Mouse (Mus musculus) heart, embryonic 15.5 days (tissue): ENCODE results near the gene Rtn1. TPM values are rescaled to one million over a fixed set of nuclear protein-coding genes. Genes with fewer than 3 reads are reported as not detected.

Source experiments
- ATAC-seq: fragments of 200-750 bp; cut with Nextera tagmentation; replicated peaks from 2 replicates; pipeline ENCODE4 v1.8.0; 2017; ENCODE audit warnings: low read depth, moderate TSS enrichment; ENCODE audit not compliant: insufficient number of reproducible peaks, insufficient read depth, low FRiP score
- H3K27ac ChIP-seq: fragments of 300-500 bp; sonication (generic); 2 replicates; pipeline ENCODE4 v1.5.1; 2015; ENCODE audit warnings: mild to moderate bottlenecking, inconsistent platforms
- H3K27me3 ChIP-seq: fragments of 300-500 bp; sonication (generic); 2 replicates; pipeline ENCODE4 v1.6.1; 2015; ENCODE audit warnings: inconsistent platforms
- H3K36me3 ChIP-seq: fragments of 300-500 bp; sonication (generic); 2 replicates; pipeline ENCODE4 v1.6.1; 2015; ENCODE audit warnings: mild to moderate bottlenecking, inconsistent platforms
- H3K4me1 ChIP-seq: fragments of 300-500 bp; sonication (generic); replicated peaks from 2 replicates; pipeline ENCODE4 v1.6.1; 2015; ENCODE audit warnings: inconsistent platforms
- H3K4me2 ChIP-seq: fragments of 300-500 bp; sonication (generic); 2 replicates; pipeline ENCODE4 v1.6.1; 2015; ENCODE audit warnings: inconsistent platforms, mild to moderate bottlenecking, moderate library complexity
- H3K4me3 ChIP-seq: fragments of 300-500 bp; sonication (generic); 2 replicates; pipeline ENCODE4 v1.5.1; 2015; ENCODE audit warnings: mild to moderate bottlenecking, inconsistent platforms
- H3K9ac ChIP-seq: fragments of 300-500 bp; sonication (generic); 2 replicates; pipeline ENCODE4 v1.6.1; 2015; ENCODE audit warnings: mild to moderate bottlenecking, inconsistent platforms
- H3K9me3 ChIP-seq: fragments of 300-500 bp; sonication (generic); replicated peaks from 2 replicates; pipeline ENCODE4 v1.6.1; 2016; ENCODE audit warnings: inconsistent platforms
- WGBS: fragments of 180-500 bp; shearing (Covaris S2); methylation state at CpG from one replicate; pipeline ENCODE4 v1.1.7; 2015; ENCODE audit warnings: mixed read lengths; 5-methylcytosine and 5-hydroxymethylcytosine counted together
- polyA plus RNA-seq: library from polyadenylated mRNA; unstranded; fragments of >200 nt; fragmentation: Nextera tagmentation; extraction: Ambion mirVana; gene quantifications from 2 replicates; pipeline ENCODE4 v1.2.1, GENCODE M21; 2015

Rtn1 gene
- polyA plus RNA-seq, 1 experiment from 2014 or later = 12.8 TPM

DNA sequence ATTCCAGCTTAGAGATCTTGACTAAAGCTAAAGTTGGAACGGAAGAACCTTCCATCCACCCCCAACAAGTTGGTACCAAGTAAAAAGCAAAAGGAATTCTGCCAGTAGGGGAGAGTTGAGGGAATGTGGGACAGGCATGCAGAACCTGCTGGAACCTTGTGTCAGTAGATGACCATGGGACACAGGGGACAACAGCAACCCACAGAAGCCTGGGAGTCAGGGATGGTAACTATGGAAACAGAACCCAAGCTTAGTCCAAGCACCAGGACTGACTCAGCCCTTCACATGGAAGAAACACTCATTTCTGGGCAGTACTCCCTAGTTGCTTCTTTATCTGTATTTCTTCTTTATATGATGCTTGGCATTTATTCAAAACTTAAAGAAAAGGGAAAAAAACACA is 54.6 kb downstream of the Rtn1 start:
- Histone ChIP-seq H3K4me3 (no peak overlapping the region), H3K36me3 (no peaks in the 10 kb centered on the region), H3K4me2 (no peak overlapping the region), H3K27ac (no peak overlapping the region), H3K4me1 (no peaks in the 10 kb centered on the region), H3K9me3 (no peaks in the 10 kb centered on the region), H3K9ac (no peak overlapping the region), H3K27me3 (no peaks in the 10 kb centered on the region)
- 94% methylated on average over 1 of the region's 1 CpGs for WGBS
- no peak for ATAC-seq

DNA sequence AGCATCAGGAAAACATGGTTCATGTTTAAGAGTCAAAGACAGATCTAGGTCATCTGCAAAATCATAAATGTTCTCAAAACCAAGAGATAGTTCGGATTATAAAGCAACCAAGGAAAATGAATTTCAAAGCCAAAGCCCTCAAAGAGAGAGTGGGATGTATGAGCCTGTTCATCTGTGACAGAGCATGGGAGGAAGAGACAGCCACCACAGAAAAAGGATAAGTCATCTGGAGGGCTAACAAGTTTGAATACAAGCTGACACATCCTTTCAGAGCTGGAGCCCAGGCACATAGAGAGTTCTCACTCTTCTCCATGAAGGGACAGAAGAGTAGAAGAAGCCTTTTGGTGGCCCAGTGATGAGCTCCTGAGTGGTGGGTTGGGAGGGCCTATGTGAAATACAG is 55.3 kb downstream of the Rtn1 start:
- Histone ChIP-seq H3K4me3 (no peak overlapping the region), H3K9me3 (no peaks in the 10 kb centered on the region), H3K36me3 (no peaks in the 10 kb centered on the region), H3K4me2 (no peak overlapping the region), H3K9ac (no peak overlapping the region), H3K27me3 (no peaks in the 10 kb centered on the region), H3K27ac (no peak overlapping the region), H3K4me1 (no peaks in the 10 kb centered on the region)
- 86% methylated on average over 1 of the region's 1 CpGs for WGBS
- no peak for ATAC-seq

DNA sequence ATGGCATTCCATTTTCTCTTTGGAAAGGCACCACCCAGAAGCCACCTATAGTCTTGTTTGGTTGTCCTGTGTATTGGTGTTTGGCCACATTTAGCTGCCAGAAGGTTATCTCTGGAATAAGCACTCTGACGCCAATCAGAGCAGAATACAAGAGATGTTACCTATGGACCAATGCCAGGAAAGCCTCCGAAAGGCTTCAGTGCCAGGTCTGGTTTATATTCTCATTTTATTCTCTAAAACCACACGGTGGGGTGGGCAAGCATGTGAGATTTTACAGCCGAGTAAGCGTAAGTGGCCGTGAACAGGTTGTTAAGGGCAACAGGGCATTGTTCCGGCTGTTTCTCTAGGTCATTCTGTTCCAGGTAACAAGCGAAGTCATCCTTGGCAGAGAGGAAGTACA is 60.3 kb downstream of the Rtn1 start:
- WGBS = 63% methylated on average over 8 of the region's 8 CpGs
- no peak overlapping the region for H3K27ac ChIP-seq
- H3K9me3 ChIP-seq = no peaks in the 10 kb centered on the region
- no peaks in the 10 kb centered on the region for H3K27me3 ChIP-seq
- peaks cover 4% of the 10 kb centered on the region for H3K4me1 ChIP-seq
- no peaks in the 10 kb centered on the region for H3K36me3 ChIP-seq
- no peak overlapping the region for H3K9ac ChIP-seq
- H3K4me3 ChIP-seq = no peak overlapping the region
- no peak for ATAC-seq
- H3K4me2 ChIP-seq = no peak overlapping the region

- no peaks in the 10 kb centered on the region for H3K27me3 ChIP-seq
- ATAC-seq = no peak
Observed at GRCm38 (mm10) chr12:72347184-72347583, 61.7 kb downstream of the Rtn1 start.

GRCm38 (mm10) chr12:72343639-72344038 is 65.2 kb downstream of the Rtn1 start:
- ATAC-seq = peak; percentile 58; the same call in 1 of the 2 replicates

More at GRCm38 (mm10) chr12:72347184-72347583, 61.7 kb downstream of the Rtn1 start:
- H3K4me3 ChIP-seq = no peak overlapping the region
- H3K36me3 ChIP-seq = no peaks in the 10 kb centered on the region
- H3K4me2 ChIP-seq = no peak overlapping the region
- 55% methylated on average over 1 of the region's 1 CpGs for WGBS
- peaks cover 5% of the 10 kb centered on the region for H3K4me1 ChIP-seq
- H3K27ac ChIP-seq = no peak overlapping the region
- H3K9ac ChIP-seq = no peak overlapping the region
- no peaks in the 10 kb centered on the region for H3K9me3 ChIP-seq

GRCm38 (mm10) chr12:72336009-72336408 is 72.8 kb downstream of the Rtn1 start:
- Histone ChIP-seq H3K4me1 (no peaks in the 10 kb centered on the region), H3K4me3 (no peak overlapping the region), H3K4me2 (no peak overlapping the region), H3K27me3 (no peaks in the 10 kb centered on the region), H3K9me3 (no peaks in the 10 kb centered on the region), H3K27ac (no peak overlapping the region), H3K36me3 (no peaks in the 10 kb centered on the region), H3K9ac (no peak overlapping the region)
- 84% methylated on average over 13 of the region's 13 CpGs for WGBS
- no peak for ATAC-seq

More at GRCm38 (mm10) chr12:72343639-72344038, 65.2 kb downstream of the Rtn1 start:
- Histone ChIP-seq H3K36me3 (no peaks in the 10 kb centered on the region), H3K4me3 (no peak overlapping the region), H3K4me2 (no peak overlapping the region), H3K27me3 (no peaks in the 10 kb centered on the region), H3K9me3 (no peaks in the 10 kb centered on the region), H3K9ac (no peak overlapping the region), H3K4me1 (peaks cover 5% of the 10 kb centered on the region), H3K27ac (no peak overlapping the region)
- WGBS = 23% methylated on average over 2 of the region's 2 CpGs

- no peaks in the 10 kb centered on the region for H3K36me3 ChIP-seq
- no peak for ATAC-seq
- no peak overlapping the region for H3K9ac ChIP-seq
- no peaks in the 10 kb centered on the region for H3K9me3 ChIP-seq
- WGBS = 69% methylated on average over 5 of the region's 5 CpGs
- H3K4me1 ChIP-seq = no peaks in the 10 kb centered on the region
- no peaks in the 10 kb centered on the region for H3K27me3 ChIP-seq
- no peak overlapping the region for H3K27ac ChIP-seq
- H3K4me2 ChIP-seq = no peak overlapping the region
- H3K4me3 ChIP-seq = no peak overlapping the region
Observed at GRCm38 (mm10) chr12:72332488-72333013, 76.3 kb downstream of the Rtn1 start.

GRCm38 (mm10) chr12:72331912-72332487 is 76.9 kb downstream of the Rtn1 start:
- no peak for ATAC-seq
- Histone ChIP-seq H3K4me2 (no peak overlapping the region), H3K36me3 (no peaks in the 10 kb centered on the region), H3K9me3 (no peaks in the 10 kb centered on the region), H3K27ac (no peak overlapping the region), H3K27me3 (no peaks in the 10 kb centered on the region), H3K4me1 (no peaks in the 10 kb centered on the region), H3K9ac (no peak overlapping the region), H3K4me3 (no peak overlapping the region)
- WGBS = 73% methylated on average over 7 of the region's 7 CpGs

DNA sequence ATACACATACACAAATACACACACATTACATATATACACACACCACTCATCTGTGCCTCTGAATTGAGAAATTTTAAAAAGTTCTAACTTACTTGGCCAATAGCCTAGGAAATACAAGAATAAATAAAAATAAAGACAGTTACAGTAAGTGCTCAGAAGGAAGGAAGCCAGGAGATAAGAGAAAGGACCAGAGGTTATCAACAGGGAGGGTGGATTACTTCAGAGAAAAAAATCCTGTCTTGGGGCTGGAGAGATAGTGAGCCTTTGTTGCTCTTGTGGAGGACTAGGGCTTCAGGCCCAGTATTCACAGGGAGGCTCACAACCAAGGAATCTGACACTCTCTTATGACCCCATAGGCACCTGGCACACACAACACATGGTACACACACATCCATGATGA is 82.8 kb downstream of the Rtn1 start:
- no peak overlapping the region for H3K27ac ChIP-seq
- H3K36me3 ChIP-seq = no peaks in the 10 kb centered on the region
- H3K4me2 ChIP-seq = no peak overlapping the region
- no peaks in the 10 kb centered on the region for H3K4me1 ChIP-seq
- H3K9ac ChIP-seq = no peak overlapping the region
- H3K4me3 ChIP-seq = no peak overlapping the region
- no peak for ATAC-seq
- H3K27me3 ChIP-seq = no peaks in the 10 kb centered on the region
- no peaks in the 10 kb centered on the region for H3K9me3 ChIP-seq

DNA sequence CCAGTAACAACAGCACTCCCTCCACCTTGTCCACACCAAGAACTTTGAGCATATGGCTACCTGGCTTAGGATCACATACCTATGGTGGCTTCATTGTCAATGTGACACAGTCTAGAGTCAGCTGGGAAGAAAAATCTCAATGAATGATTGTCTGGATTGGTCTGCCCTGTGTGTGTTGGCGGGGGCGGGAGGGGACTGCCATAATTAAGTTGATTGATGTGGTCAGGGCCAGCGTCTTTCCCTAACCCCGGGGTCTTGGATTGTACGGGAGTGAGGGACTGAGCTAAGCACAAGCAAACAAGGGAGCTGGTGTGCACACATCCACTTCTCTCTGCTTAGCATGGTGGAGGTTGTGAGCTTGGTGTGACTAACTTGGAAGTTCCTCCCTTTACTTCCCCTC is 83.8 kb downstream of the Rtn1 start:
- Histone ChIP-seq H3K9me3 (no peaks in the 10 kb centered on the region), H3K4me3 (no peak overlapping the region), H3K4me1 (no peaks in the 10 kb centered on the region), H3K4me2 (no peak overlapping the region), H3K27ac (no peak overlapping the region), H3K36me3 (no peaks in the 10 kb centered on the region), H3K9ac (no peak overlapping the region), H3K27me3 (no peaks in the 10 kb centered on the region)
- 52% methylated on average over 5 of the region's 5 CpGs for WGBS
- no peak for ATAC-seq

DNA sequence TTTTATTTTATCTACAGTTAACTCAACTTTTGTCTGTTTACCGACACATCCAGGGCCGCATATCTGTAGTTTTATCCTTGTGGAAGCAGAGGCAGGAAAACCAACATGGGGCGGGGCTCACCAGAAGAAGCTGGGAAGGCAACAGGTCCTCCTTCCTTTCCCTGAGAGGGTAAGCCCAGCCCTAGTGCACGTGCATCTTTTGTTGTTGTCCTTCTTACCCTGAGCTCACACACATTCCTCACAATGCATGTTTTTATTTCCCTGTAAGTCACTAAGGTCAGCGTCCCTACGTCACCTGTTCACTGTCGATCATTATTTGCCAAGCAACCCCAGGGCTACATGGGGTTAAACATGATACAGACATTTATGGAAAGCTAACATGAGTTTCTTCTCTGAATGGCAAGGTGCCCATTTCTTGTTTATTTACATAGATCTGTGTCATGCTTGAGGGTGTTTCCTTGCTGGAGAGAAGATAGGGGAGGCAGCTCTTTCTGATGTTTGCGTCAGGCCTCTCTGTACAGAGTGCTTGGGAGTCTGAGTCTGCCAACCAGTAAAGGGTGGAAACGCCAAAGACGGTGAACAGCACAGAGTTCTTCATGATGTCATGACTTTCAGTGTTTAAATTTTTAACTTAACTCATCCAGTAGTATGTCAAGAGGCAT is 84.5 kb downstream of the Rtn1 start:
- ATAC-seq = no peak
- no peak overlapping the region for H3K4me3 ChIP-seq
- no peaks in the 10 kb centered on the region for H3K36me3 ChIP-seq
- no peaks in the 10 kb centered on the region for H3K9me3 ChIP-seq
- H3K27ac ChIP-seq = no peak overlapping the region
- H3K4me1 ChIP-seq = no peaks in the 10 kb centered on the region
- 68% methylated on average over 10 of the region's 10 CpGs for WGBS
- H3K4me2 ChIP-seq = no peak overlapping the region
- H3K27me3 ChIP-seq = no peaks in the 10 kb centered on the region
- no peak overlapping the region for H3K9ac ChIP-seq

DNA sequence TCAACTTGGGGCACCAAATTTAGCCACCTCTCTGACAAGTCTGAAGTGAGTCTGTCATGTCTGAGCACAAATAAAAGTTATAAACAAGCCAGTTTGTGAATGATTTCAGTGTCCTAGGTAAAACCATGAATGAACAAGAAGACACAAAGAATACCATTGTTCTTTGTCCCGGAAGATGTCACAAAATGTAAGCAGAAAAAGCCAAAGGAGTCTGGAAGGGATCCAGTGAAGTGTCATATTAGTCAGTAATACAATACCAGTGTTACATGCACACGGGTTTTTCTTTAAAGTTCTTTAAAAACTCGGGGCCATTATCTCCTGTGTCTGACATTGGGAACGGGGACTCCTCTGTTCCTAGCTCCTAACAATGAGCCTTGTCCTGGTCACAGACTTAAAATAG is 85.1 kb downstream of the Rtn1 start:
- Histone ChIP-seq H3K9ac (no peak overlapping the region), H3K36me3 (no peaks in the 10 kb centered on the region), H3K27me3 (no peaks in the 10 kb centered on the region), H3K4me1 (no peaks in the 10 kb centered on the region), H3K27ac (no peak overlapping the region), H3K9me3 (no peaks in the 10 kb centered on the region), H3K4me3 (no peak overlapping the region), H3K4me2 (no peak overlapping the region)
- WGBS = 53% methylated on average over 4 of the region's 4 CpGs
- no peak for ATAC-seq
